Mouse (Mus musculus) c-Kit-positive CD71-positive TER-119-positive erythroid progenitor cells, embryonic 14.5 days (primary cell): Measurements from ENCODE around the gene Apol9b.
"Not testable (repeated sequence)": the region's sequence is repeated elsewhere in the genome, so short reads cannot be mapped to it uniquely, and the experiment has no call there.

Experiments
- DNase-seq: peaks from one replicate; pipeline ENCODE4 v3.0.0-alpha.2; 2013; ENCODE audit warnings: low spot score

The Apol9b gene

DNA sequence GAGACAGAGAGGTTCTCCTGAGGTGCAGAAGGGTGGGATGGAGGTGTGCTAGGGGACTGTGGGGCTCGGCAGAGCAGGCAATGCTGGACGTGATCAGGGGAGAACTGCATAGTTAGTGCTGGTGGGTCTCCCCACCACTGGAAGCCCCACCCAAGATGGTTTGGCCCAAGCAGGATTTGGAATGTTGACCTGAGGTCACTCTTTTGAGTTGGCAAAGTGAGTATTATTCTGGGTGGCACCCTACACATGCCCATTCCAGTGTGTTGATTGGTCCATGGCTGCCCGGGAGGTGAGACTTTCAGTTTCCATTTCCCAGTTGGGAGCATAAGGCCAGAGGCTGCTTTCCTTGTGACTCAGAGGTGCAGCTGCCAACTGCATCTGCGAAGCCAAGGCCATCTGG lies at the start of gene Apol9b:
Gene Apol9b, plus strand, starts transcription at position 301 of the 400 bp plus-strand sequence.
- DNase-seq: not testable (repeated sequence)

DNA sequence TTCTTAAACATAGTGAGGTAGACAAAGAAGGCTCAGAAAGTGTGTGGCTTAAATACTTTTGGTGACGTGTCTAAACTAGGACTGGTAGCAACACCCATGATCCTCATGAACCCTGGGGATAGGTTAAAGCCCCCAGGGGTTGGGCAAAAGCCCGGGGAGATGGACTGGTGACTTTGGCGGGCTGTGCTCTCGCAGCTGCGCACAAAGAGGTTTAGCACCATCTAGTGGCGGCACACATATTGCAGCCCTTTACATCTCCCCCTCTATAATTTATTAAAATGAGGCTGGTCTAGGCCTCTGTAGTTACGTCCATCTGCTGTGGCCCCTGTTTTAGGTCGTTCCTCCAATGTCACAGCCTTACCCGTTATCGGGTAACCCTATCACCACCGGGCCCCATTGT lies 44.9 kb upstream of the Apol9b start:
- not testable (repeated sequence) for DNase-seq

DNA sequence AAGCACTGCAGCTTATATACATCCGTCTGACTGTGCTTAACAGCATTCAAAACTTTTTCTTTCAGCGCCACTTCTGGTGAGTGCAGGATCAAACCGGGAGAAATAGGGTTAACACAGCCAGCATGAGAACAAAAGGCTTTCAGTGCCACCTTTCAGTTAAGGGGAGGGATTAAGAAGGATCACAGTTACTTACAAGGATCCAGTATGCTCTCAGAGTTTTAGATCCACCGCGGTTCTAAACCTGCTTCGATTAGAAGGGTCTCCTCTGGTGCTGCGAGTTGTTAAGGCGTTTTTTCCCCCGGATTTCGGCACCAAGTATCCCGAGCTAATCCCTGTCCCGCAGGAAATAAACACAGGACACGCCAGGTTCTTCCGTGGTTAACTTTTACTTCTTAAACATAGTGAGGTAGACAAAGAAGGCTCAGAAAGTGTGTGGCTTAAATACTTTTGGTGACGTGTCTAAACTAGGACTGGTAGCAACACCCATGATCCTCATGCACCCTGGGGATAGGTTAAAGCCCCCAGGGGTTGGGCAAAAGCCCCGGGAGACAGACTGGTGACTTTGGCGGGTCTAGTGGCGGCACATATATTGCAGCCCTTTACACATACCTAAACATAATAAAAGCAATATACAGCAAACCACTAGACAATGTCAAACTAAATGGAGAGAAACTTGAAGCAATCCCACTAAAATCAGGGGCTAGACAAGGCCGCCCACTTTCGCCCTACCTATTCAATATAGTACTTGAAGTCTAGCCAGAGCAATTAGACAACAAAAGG lies 37.1 kb upstream of the Apol9b start:
- not testable (repeated sequence) for DNase-seq

DNA sequence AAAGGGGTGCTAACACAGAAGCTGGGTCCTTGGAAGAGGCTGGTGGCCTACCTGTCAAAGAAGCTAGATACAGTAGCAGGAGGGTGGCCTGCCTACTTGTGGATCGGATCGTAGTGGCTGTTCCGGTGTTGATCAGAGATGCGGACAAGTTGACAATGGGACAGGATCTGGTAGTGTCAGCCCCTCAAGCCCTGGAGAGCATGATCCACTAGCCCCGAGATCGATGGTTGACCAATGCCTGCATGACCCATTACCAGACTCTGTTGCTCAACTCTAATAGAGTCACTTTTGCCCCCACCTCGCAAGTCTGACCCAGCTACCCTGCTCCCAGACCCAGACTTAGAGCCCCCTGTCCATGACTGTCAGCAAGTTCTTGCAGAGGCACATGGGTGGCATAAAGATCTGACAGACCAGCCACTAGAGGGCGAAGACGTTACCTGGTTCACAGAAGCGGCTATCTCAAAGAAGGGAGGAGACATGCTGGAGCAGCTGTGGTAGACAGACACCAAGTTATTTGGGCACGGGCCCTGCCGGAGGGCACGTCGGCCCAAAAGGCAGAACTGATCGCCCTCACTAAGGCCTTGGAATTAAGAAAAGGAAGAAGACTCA lies 34.0 kb upstream of the Apol9b start:
- DNase-seq: not testable (repeated sequence)

DNA sequence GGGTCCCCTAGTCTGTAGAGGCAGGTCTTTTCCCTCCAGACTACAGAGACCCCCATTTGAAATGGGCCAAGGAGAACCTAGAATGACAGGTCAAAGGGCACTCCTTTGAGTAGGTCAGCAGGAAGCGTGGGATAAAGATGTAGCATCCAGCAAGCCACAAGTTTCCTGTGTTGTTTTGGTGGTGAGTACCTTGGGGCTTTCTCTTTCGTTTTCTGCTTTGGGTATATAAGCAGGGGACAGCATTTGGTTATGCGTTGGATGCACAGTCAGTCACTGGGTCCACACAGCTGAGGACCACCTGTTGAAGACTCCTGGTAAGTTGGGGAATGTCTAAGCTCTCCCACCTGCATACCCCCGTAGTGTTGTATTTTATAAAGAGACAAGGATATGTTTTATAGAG lies 30.2 kb upstream of the Apol9b start, which contains the start of gene Apol7e:
Gene Apol7e, plus strand, starts transcription at position 202 of the 400 bp plus-strand sequence.
- not testable (repeated sequence) for DNase-seq

DNA sequence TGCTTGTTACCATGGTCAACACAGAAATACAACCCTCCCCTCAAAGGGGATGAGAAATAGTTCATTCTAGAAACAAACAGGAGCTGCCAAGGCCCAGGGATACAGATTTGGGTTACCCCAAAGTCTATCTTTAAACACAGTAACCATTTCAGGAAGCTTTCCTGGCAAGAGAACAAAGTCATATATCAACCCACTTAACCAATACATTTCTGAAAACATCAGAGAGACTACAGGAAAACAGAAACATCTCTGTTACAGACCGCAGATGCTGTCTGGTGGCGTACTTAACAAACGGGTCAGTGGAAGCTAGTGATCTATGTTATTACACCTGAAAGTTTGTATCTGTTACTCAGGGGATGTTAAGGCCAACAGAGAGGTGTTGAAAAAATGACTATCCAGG lies 23.5 kb upstream of the Apol9b start:
- DNase-seq: not testable (repeated sequence)

DNA sequence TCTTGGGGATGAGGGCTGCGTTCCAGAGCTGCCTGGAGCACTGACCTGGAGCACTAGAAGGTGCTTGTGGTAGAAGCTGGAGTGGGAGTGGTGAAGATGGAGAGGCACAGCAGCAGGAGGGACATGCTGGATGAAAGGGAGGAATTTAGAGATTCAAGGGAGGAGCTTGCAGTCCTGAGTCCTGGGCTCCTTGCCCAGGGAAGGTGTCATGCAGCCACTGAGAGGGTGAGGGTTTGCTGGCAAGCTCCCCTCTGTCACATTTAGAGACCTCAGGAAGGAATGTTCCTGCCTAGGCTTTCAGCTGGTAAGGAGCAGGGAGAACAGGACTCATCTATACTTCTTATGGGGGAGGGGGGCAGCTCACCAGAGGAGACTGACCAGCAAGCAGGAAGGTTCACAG lies 19.9 kb upstream of the Apol9b start:
- not testable (repeated sequence) for DNase-seq

DNA sequence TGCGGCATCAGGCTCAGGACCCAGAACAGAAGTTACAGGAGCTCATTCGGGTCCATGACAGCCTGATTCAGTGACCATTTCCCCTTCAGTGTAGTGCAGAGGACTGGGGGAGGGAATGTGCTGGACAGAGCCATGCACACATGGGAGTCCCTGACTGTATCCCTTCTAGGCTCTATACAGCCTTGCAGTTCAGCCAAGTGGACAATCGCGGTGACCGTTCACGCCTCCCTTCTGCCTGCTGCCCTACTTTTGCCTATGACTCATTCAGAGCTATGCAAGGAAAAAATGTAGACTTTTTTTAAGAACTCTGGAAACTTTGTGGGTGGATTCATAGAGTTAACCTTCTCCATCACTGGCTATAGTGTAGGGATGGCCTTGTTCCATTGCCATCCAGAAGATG lies 10.6 kb upstream of the Apol9b start:
- not testable (repeated sequence) for DNase-seq

DNA sequence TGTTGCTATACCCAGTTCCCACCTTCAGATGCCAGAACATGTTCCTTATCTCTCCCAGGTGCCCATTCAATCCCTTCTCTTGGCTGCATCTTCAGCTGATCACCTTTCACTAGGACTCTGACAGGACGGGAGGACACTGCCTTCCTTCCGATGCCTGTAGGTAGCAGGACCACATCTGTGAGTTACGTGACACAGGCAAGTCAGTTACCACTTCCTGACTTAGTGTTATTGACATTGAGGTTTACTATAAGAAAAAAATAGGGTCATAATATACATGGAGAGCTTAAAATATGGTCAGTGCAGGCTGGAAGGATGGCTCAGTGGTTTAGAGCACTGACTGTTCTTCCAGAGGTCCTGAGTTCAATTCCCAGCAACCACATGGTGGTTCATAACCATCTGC lies 7.3 kb upstream of the Apol9b start:
- DNase-seq: not testable (repeated sequence)

DNA sequence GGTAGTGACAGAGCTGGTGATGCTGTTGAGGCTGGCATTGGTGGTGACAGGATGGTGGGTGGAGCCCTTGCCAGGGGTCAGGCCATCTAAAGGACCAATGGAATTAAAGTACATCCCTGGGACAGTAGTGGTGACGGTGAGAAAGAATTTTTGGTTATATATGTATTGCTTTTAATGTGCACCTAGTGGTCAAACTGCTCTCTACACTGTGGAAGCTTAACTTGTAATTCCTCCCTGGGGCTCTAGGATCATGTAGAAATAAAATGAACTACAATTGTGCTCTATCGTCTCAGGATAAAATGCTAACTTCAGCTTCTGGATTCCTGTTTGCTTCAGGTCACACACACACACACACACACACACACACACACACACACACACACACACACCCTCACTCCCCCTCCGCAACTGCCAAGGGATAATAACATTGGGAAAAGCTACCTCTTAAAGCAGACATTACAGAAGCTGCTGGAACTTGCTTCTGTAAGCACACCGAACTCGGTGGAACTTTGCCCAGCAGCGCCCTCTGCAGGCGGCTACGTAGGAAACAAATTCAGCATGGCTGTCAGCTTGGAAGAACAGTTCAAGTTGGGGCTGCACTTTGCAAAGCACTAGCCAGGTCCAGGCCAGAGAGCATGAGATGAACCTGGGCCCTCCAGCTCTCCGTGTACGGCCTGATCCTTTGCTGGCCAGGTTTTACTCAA lies 4.5 kb upstream of the Apol9b start:
- DNase-seq: not testable (repeated sequence)

DNA sequence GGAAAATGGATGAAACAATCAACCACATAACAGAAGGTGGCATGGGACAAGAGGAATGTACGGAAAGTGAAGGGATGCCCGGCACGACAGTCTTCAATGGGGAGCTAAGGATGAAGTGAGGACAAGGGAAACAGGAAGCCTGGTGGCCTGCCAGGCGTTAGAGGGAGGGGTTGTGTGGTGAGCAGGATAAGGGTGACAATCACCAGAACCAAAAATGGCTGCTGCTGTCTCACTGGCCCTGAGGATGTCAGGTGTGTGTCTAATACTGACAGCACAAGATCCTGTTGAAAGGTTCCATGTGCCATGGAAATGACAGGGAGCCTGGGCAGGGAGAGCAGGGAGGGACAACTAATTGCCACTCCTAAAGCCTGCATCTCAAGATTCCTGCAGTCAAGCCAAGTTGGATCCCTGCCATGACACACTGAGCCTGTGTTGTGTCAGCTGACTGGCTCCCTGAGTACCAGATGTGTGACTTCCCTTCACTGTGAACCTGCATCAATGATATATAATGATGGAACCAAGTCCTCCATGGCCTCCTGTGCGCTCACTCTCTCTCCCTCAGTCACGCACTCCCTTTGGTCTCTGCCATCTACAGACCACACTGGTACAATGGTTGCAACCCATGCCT lies 3.3 kb upstream of the Apol9b start:
- not testable (repeated sequence) for DNase-seq

DNA sequence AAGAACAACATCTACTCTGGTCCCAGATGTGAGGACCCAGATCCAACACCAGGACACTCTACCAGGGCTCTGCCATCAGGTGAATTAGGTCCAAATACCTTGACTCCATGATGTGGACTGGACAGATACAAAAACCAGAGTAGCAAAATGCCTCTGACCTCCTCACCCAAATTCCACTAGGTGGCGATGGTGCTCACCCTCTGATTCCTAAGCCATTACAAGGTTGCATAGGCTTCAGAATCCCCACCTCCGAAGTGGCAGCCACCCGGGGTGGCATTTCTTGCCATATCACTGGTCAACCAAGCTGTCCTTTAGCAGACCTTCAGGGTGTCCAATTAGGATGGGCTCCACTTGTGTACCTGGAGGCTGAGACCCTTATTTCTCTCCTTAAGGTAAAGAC lies 1.7 kb upstream of the Apol9b start:
- not testable (repeated sequence) for DNase-seq

DNA sequence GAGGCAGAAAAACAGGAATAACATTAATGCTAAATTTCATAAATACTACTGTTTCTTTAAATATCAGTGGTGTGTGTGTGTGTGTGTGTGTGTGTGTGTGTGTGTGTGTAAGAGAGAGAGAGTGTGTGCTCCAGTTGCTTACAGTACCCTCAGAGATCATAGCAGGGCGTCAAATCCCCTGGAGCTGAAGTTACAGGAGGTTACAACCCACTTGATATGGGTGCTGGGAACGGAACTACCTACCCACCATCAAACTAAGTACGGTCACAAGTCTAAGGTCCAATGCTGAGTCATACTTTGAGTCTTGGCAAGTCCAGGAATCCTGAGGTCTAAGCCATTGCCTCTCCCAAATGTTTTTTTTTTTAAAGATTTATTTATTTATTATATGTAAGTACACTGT lies 1.1 kb upstream of the Apol9b start:
- not testable (repeated sequence) for DNase-seq

DNA sequence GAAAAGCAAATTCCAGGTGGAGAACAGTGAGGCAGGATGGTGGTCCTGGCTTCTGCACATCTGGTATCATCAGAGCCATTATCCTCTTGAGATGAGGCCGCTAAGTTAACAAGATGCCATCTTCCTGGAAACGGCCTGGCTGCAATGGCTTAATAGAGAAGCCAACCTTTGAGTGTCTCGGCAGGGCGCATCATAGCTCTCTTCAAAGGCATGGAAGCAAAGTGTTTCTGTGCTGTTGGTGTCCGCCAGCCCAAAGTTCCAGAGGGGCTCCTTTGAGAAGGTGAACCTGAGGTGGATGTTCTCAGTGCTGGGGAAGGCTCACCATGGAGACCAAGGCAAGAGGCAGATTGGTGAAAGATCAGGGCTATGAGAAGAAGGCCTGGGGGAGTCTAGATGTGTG lies 2.8 kb downstream of the Apol9b start:
- no peak for DNase-seq

DNA sequence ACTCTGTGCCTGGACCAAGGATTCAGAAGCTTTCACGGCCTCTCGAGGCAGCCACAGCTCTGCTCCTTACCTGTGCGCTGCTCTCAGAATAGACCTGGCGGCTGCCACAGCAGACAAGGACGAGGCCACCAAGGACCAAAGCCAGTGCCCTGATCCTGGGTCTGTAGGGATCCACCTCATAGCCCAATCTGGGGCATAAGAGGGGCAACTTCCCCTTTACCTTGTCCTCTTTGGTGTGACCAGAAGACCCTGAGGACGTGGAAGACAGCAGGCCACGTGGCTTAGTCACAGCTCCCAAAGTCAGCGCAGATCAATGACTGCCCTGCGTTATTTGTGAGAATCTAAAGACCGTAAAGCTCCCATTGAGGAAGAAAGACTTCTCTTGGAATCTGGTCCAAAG lies 4.0 kb downstream of the Apol9b start:
- not testable (repeated sequence) for DNase-seq

DNA sequence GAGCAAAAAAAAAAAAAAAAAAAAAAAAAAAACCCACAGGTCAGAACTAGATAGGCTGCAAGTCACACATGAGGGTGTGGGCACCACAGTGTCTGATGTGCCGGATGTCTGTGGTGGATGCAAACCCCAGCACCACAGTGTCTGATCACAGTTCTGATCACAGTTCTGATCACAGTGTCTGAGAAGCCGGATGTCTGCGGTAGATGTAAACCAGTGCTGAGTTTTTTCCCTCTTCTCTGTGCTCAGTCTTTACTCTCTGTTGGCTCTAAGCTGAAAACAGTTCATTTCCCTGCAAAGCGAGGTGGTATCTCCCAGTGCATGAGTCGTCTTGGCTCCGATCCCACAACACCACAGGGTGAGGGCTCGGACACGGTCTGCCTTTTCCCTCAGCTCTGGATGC lies 4.5 kb downstream of the Apol9b start:
- not testable (repeated sequence) for DNase-seq

DNA sequence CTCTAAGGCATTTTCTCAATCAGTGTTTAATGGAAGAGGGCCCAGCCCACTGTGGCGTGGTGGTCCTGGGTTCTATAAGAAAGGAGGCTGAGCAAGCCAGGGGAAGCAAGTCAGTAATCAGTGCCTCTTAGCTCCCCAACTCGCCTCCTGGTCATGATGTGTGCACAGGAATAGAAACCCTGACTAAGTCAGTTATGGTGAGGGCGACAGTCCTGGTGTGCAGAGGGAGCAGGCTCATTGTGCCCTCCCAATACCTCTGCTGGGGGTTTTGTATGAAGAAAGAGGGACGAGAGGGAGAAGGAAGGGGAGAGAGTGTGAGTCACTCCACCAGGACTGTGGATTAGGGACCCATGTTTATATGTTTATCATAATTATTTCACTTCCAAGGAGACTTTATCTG lies 5.1 kb downstream of the Apol9b start:
- not testable (repeated sequence) for DNase-seq

DNA sequence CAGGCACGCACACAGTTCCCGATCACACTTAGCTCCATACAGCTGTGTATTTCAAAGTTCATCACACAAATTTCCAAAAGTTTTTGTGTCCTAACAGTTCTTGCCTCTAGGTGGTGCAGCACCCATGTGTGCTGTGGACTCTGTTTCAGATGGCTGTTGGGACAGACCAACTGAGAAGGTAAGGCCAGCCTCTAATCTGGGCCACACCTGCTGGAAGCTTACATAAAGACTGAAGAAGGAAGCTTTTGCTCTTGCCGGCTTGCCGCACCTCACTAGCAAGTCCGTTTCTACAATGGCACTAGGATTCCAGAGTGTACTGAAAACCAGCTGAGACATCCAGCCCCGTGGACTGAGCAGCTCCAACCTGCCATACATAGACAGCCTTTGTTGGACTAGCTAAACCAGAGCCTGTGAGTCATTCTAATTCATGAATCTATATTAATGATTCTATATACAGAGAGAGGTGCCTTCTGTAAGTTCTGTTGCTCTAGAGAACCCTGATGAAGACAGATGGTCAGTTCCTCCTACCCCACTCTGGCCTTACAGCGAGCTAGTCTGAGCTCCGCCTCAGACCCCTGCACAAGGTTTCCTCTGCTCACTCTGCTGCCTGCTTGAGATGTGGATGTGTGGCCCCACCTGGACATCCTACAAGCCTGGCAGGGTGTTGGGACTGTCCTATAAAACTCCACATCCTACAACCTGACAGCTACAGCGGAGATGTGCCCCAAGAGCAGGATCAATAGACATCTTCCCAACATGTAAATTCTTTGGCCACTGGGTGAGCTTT lies 11.9 kb downstream of the Apol9b start:
- no peak for DNase-seq

DNA sequence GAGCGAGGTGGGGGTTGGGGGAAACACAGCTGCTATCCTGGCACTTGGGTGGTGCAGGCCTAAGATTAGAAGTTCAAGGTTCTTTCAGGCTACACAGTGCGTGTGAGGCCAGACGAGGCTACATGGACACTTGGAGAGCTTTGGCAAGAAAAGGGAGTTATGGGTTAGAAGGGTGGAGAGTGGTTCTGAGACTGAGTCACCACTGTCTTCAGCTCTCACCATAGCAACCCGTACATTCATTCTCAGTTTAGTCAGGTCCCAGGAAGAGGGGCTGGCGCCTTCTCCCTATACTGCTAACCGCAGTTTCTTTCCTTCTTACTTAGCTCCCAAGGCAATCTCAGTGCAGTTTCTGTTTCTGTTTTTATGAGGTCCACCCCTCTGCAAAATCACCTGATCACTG lies 12.7 kb downstream of the Apol9b start:
- not testable (repeated sequence) for DNase-seq

DNA sequence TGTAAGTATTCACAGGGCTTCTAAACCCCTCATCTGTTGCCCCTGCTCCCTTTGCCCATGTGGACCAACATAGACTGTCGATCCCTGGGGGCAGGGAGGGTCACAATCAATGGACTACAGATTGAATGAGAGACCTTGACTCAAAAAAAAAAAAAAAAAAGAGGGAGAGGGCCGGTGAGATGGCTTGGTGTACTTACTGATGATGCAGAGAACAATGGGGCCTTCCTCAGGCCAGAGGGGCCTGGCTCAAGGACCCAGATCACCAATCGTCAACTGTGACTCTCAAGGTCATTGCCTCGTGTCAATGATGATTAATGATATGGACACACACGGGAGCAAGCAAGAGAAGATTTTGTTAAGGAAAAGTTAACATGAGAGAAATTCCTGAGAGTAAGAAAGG lies 15.8 kb downstream of the Apol9b start:
- DNase-seq: no peak

DNA sequence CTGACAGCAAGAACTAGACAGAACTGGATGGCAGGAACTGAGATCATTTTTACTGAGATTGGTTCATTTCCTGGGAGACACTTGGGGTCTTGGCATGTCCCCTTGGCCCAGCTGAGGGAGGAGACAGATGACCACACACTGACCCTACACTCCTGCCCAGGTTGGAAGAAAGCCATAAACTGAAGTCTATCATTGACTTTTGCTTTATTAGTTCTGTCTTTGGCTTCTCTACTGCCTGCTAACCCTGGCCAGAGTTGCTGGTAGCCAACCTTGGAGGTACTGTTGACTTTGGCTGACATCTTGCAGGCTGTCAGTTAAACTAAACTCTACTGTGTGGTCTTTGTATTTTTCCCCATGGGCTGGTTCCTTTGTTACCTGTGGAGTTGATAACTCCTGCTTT lies 16.2 kb downstream of the Apol9b start:
- no peak for DNase-seq

DNA sequence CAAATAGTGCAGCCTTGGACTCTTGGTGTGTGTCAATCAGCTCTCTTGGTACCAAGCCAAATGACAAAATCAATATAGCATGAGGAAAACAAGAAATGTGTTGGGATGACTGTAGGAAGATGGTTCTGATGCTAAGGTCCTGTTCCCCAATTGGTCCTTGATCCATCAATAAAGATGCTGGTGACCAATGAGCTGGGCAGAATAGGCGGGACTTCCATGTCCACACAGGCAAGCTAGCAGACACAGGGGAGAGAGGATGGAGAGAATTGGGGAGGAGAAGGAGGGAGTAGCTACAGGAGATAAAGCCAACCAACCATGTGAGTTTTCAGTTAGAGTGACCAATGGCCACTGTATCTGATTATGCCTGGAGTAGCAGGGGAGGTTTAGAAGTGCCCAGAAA lies 17.5 kb downstream of the Apol9b start:
- DNase-seq: no peak
